Mouse (Mus musculus): ENCODE data around the gene Mkrn2os. TPM values are rescaled to one million over a fixed set of nuclear protein-coding genes. Genes with fewer than 3 reads are reported as not detected.
A peak's percentile ranks its signal among the peaks of the same experiment; 100 is the strongest.

The Mkrn2os gene
- total and polyA plus RNA-seq, 2 experiments from 2014 or later, result 0.36 TPM; not detected in 1

DNA sequence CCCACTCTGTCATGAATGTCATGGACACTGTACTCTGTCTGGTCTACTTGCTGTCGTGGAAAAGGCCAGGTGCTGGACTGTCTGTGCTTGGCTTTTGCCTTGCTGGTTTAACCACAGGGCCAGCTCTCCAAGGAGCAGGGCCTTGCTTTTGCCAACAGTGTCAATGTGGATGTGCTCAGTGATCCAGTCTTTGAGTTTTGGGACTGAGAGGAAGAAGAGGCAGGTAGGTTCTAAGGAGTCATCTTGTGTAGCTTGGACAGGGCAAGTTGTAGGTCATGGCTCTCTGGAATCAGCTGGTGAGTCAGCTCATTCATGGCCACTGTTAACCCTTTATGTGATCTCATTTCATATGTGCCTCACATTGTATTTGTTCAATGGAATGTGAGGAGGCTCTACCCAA lies 14.1 kb upstream of the Mkrn2os start:
- H3K27me3 ChIP-seq (ENCODE audit: insufficient read depth, low read length), result no peaks in the 10 kb centered on the region
- DNase-seq (ENCODE audit: low spot score) (no peak), ATAC-seq (ENCODE audit: low FRiP score) (no peak)
- no peaks in the 10 kb centered on the region for H3K9me3 ChIP-seq (ENCODE audit: low read length)
- no peak for TF ChIP-seq CTCF (IDR thresholded peaks at IDR 0.05)
- 86% methylated on average over 1 of the region's 1 CpGs for WGBS
- H3K4me3 ChIP-seq (ENCODE audit: low read depth, low read length), result no peak overlapping the region
- no peak overlapping the region for H3K4me2 ChIP-seq (ENCODE audit: low read depth, low read length, poor library complexity, severe bottlenecking)
- H3K4me1 ChIP-seq (ENCODE audit: insufficient read depth, low read length), result peaks cover 5% of the 10 kb centered on the region; the same call in 1 of the 2 replicates
- H3K27ac ChIP-seq (ENCODE audit: low read depth, low read length), result no peak overlapping the region
- H3K9ac ChIP-seq (replicated peaks; ENCODE audit: low read length, poor library complexity, severe bottlenecking), result no peak overlapping the region
- H3K36me3 ChIP-seq (ENCODE audit: insufficient read depth, low read length), result peaks cover 18% of the 10 kb centered on the region

DNA sequence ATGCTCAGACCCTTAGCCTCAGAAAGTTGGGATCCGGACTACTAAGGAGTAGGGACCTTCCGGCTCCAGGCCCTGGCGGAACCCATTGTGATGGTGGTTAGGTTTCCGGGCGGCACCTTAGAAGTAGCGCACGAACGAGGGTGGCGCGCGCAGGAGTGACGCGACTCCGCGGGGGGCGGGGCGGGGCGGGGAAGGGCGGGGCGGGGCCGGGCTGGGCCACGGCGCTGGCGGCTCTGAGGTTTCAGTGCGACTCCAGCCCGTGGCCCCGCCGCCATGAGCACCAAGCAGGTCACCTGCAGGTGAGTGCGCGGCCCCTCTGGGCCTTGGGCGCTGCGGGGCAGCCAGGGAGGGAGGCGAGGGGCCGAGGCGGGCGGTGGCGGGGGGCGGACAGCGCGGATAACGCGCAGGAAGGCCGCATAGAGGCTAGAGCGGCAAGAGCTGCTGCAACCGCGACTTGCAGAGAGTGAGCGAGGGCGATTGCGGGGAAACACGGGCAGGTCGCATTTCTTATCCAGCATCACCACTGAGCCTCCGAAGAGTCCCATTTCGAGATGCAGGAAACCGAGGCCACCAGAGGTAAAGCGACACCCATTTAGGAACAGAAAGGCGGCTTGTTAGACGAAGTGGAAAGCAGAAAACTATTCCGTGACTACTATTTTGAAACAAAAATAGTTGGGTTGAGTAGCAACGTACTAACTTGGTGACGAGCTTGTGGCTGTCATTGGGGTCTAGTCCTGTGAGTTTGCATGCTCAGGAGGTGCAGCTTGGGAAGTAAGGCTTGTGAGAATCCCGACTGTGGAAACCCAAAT lies 9.5 kb upstream of the Mkrn2os start, which contains the start of gene Mkrn2:
Gene Mkrn2, plus strand, starts transcription at position 188 of the 809 bp plus-strand sequence.
- DNase-seq (ENCODE audit: low spot score) (peak; percentile 91), ATAC-seq (ENCODE audit: low FRiP score) (peak; percentile 95)
- Histone ChIP-seq H3K4me3 (ENCODE audit: low read depth, low read length) (peak within 1 kb of the TSS; percentile 84), H3K9ac (replicated peaks; ENCODE audit: low read length, poor library complexity, severe bottlenecking) (peak within 1 kb of the TSS; percentile 93), H3K4me2 (ENCODE audit: low read depth, low read length, poor library complexity, severe bottlenecking) (peak within 1 kb of the TSS; percentile 62), H3K36me3 (ENCODE audit: insufficient read depth, low read length) (peaks cover 4% of the 10 kb centered on the region; the same call in 1 of the 2 replicates), H3K9me3 (ENCODE audit: low read length) (no peaks in the 10 kb centered on the region), H3K4me1 (ENCODE audit: insufficient read depth, low read length) (peaks cover 5% of the 10 kb centered on the region; the same call in 1 of the 2 replicates), H3K27me3 (ENCODE audit: insufficient read depth, low read length) (no peaks in the 10 kb centered on the region), H3K27ac (ENCODE audit: low read depth, low read length) (peak within 1 kb of the TSS; percentile 85)
- TF ChIP-seq CTCF (IDR thresholded peaks at IDR 0.05), result no peak
- under 1% methylated on average over 51 of the region's 61 CpGs for WGBS

DNA sequence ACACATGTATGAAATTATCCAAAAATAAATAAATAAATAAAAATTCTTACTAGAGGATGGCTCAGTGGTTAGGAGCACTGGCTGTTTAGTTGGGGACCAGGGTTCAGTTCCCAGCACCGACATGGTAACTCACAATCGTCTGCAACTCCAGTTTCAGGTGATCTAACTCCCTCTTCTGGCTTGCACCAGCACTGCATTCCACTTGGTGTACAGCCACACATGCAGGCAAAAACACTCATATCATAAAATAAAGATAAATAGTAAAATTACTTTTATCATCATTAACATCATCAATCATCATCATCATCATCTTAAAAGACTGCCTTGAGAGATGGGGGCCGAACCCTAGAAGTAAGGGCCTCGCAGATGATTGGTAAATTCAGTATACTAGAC lies 8.9 kb upstream of the Mkrn2os start:
- peak; percentile 32; the same call in 1 of the 2 replicates for ATAC-seq (ENCODE audit: low FRiP score)
- Histone ChIP-seq H3K4me3 (ENCODE audit: low read depth, low read length) (peak overlapping the region; percentile 84; the same call in 1 of the 2 replicates), H3K4me1 (ENCODE audit: insufficient read depth, low read length) (peaks cover 5% of the 10 kb centered on the region; the same call in 1 of the 2 replicates), H3K4me2 (ENCODE audit: low read depth, low read length, poor library complexity, severe bottlenecking) (no peak overlapping the region), H3K27me3 (ENCODE audit: insufficient read depth, low read length) (no peaks in the 10 kb centered on the region), H3K36me3 (ENCODE audit: insufficient read depth, low read length) (peaks cover 4% of the 10 kb centered on the region; the same call in 1 of the 2 replicates), H3K27ac (ENCODE audit: low read depth, low read length) (no peak overlapping the region), H3K9ac (replicated peaks; ENCODE audit: low read length, poor library complexity, severe bottlenecking) (no peak overlapping the region), H3K9me3 (ENCODE audit: low read length) (no peaks in the 10 kb centered on the region)
- peak; percentile 44 for TF ChIP-seq CTCF (IDR thresholded peaks at IDR 0.05)
- DNase-seq (ENCODE audit: low spot score), result no peak
- WGBS, result 67% methylated on average over 4 of the region's 4 CpGs

DNA sequence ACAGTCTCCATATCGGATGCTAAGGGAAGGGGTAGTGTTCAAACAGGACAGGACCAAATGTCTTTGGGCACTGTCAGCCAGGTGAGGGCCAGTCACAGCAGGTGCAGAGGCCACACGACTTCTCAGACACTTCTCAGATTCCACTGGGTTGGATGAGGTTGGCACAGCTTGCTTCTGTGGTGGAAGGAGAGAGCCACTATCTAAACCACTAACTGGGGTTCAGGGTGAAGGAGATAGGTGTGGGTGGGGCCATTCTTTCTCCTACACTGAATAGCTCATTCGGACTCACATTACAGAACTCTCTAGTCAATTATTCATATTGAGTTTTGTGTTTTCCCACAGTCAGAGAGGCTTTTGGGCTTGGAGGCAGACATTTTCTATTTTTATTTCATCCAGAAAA lies 3.3 kb upstream of the Mkrn2os start:
- ATAC-seq (ENCODE audit: low FRiP score) (no peak), DNase-seq (ENCODE audit: low spot score) (no peak)
- Histone ChIP-seq H3K4me2 (ENCODE audit: low read depth, low read length, poor library complexity, severe bottlenecking) (no peak overlapping the region), H3K27ac (ENCODE audit: low read depth, low read length) (no peak overlapping the region), H3K4me1 (ENCODE audit: insufficient read depth, low read length) (no peaks in the 10 kb centered on the region), H3K4me3 (ENCODE audit: low read depth, low read length) (no peak overlapping the region), H3K9me3 (ENCODE audit: low read length) (no peaks in the 10 kb centered on the region), H3K27me3 (ENCODE audit: insufficient read depth, low read length) (no peaks in the 10 kb centered on the region; the same call in 1 of the 2 replicates), H3K9ac (replicated peaks; ENCODE audit: low read length, poor library complexity, severe bottlenecking) (no peak overlapping the region), H3K36me3 (ENCODE audit: insufficient read depth, low read length) (no peaks in the 10 kb centered on the region)
- WGBS, result 72% methylated on average over 3 of the region's 3 CpGs
- no peak for TF ChIP-seq CTCF (IDR thresholded peaks at IDR 0.05)

DNA sequence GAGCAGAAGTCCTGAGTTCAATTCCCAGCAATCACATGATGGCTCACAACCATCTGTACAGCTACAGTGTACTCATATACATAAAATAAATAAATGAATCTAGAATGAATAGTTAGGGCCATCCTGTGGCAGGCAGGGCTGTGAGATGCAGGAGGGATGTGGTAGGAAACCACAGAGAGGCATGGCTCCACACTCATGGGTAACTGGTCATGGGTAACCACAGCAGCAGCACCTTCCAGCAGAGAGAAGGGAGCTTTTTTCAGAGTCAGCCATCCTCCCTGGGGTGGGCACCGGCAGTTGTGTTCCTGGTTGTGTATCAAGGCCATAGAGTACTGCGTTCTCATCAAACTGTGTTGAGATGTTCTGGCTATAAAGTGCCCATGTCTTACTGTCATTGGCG lies 2.1 kb upstream of the Mkrn2os start:
- ATAC-seq (ENCODE audit: low FRiP score) (no peak), DNase-seq (ENCODE audit: low spot score) (no peak)
- H3K4me2 ChIP-seq (ENCODE audit: low read depth, low read length, poor library complexity, severe bottlenecking), result no peak overlapping the region
- no peak overlapping the region for H3K27ac ChIP-seq (ENCODE audit: low read depth, low read length)
- H3K27me3 ChIP-seq (ENCODE audit: insufficient read depth, low read length), result no peaks in the 10 kb centered on the region; the same call in 1 of the 2 replicates
- no peaks in the 10 kb centered on the region for H3K4me1 ChIP-seq (ENCODE audit: insufficient read depth, low read length)
- WGBS, result 88% methylated on average over 3 of the region's 3 CpGs
- TF ChIP-seq CTCF (IDR thresholded peaks at IDR 0.05), result no peak
- no peak overlapping the region for H3K9ac ChIP-seq (replicated peaks; ENCODE audit: low read length, poor library complexity, severe bottlenecking)
- H3K9me3 ChIP-seq (ENCODE audit: low read length), result no peaks in the 10 kb centered on the region
- no peaks in the 10 kb centered on the region for H3K36me3 ChIP-seq (ENCODE audit: insufficient read depth, low read length)
- H3K4me3 ChIP-seq (ENCODE audit: low read depth, low read length), result no peak overlapping the region

DNA sequence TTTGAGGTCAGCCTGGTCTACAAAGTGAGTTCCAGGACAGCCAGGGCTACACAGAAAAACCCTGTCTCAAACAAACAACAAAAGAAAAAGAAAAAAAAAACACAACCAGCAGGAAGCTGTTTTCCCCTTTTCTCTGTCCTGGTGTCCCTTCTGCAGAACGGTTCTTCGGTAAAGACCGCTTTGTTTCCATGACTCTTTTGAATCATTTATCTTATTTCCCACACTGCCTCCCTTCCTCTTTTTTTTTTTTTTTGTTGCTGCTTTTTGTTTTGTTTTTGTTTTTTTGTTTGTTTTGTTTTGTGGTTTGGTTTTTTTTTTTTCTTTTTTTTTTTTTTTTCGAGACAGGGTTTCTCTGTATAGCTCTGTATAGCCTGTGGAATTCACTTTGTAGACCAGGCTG lies 876 bp upstream of the Mkrn2os start:
- H3K9ac ChIP-seq (replicated peaks; ENCODE audit: low read length, poor library complexity, severe bottlenecking), result no peak overlapping the region
- 70% methylated on average over 4 of the region's 4 CpGs for WGBS
- no peak overlapping the region for H3K4me2 ChIP-seq (ENCODE audit: low read depth, low read length, poor library complexity, severe bottlenecking)
- no peak overlapping the region for H3K4me3 ChIP-seq (ENCODE audit: low read depth, low read length)
- H3K9me3 ChIP-seq (ENCODE audit: low read length), result no peaks in the 10 kb centered on the region
- no peaks in the 10 kb centered on the region; the same call in 1 of the 2 replicates for H3K27me3 ChIP-seq (ENCODE audit: insufficient read depth, low read length)
- no peaks in the 10 kb centered on the region for H3K36me3 ChIP-seq (ENCODE audit: insufficient read depth, low read length)
- ATAC-seq (ENCODE audit: low FRiP score) (no peak), DNase-seq (ENCODE audit: low spot score) (no peak)
- TF ChIP-seq CTCF (IDR thresholded peaks at IDR 0.05), result no peak
- no peak overlapping the region for H3K27ac ChIP-seq (ENCODE audit: low read depth, low read length)
- H3K4me1 ChIP-seq (ENCODE audit: insufficient read depth, low read length), result no peaks in the 10 kb centered on the region
